Mouse (Mus musculus) heart, adult 2 months (tissue): ENCODE data around the gene Nlrp9c.
"Not testable (repeated sequence)": the region's sequence is repeated elsewhere in the genome, so short reads cannot be mapped to it uniquely, and the experiment has no call there.

Source experiments
- CTCF ChIP-seq: fragments of 200-600 bp; IDR thresholded peaks from 2 replicates; pipeline ENCODE4 v1.8.1; 2022; ENCODE audit warnings: antibody characterized with exemption, mild to moderate bottlenecking, moderate library complexity
- POLR2A ChIP-seq: fragments of 200-500 bp; IDR thresholded peaks from 2 replicates; pipeline ENCODE4 v1.6.1; 2011; ENCODE audit warnings: mild to moderate bottlenecking, low read depth, low read length, control low read depth; ENCODE audit not compliant: insufficient read depth

DNA sequence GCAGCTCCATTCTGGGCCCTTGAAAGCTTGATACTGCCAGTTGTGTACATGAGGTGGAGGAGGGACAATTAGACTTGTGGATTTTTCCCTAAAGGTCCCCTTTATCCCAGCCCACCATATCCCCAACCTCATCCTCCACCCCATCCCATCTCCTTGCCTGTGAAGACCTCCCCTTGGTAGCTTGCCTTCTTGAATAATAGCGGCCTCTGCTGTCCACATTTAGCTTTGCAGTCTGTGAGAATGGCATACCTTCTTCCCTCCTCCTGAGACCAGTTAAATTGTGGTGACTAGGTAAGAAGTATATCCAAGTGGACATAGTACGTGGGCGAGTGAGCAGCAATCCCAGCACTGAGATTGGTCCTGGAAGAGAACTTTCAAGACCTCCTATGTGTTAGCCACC is 83.1 kb downstream of the Nlrp9c start:
- TF ChIP-seq POLR2A, CTCF: not testable (repeated sequence)
